Mouse (Mus musculus): ENCODE measurements at regions not wholly inside any gene's neighbourhood (a gene's known extent, or its start where the extent isn't known, plus 50 kb on each side); places are given as distances from the start of the nearest gene placed in this dataset.

DNA sequence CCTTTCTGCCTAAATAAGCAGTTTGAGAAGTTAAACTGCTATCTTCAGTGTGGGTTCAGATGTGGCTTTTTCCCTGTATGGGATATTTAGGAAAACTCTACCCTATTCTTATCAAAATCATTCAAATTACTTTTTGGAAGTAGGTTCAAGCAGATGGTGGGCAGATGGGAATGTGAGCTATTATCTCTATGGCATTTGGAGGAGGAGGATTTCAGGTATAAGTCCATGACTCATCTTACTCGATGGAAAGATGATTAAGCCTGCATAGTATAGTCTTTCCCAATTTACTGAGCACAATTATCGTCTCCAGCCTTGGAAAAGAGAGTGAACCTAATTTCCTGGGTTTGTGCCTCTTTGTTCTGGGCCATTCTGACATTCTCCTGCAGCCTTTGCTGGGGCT is 1413.2 kb downstream of the D3Ertd751e start:
- no peak overlapping the region for H3K4me2 ChIP-seq
- H3K9ac ChIP-seq (ENCODE audit: low read length), result no peak overlapping the region
- H3K27ac ChIP-seq (ENCODE audit: low read depth, low read length), result no peak overlapping the region
- no peak for DNase-seq (ENCODE audit: low spot score, missing footprints)
- H3K36me3 ChIP-seq (ENCODE audit: control insufficient read depth, insufficient read depth, low read length), result no peaks in the 10 kb centered on the region
- no peaks in the 10 kb centered on the region for H3K4me1 ChIP-seq (ENCODE audit: control insufficient read depth, insufficient read depth, low read length)
- no peaks in the 10 kb centered on the region for H3K27me3 ChIP-seq (ENCODE audit: control insufficient read depth, insufficient read depth, low read length)
- H3K9me3 ChIP-seq (ENCODE audit: control insufficient read depth, low read length), result no peaks in the 10 kb centered on the region
- WGBS, result 74% methylated on average over 2 of the region's 2 CpGs
- no peak for ATAC-seq (ENCODE audit: low FRiP score)
- H3K4me3 ChIP-seq (ENCODE audit: low read depth, low read length), result no peak overlapping the region

DNA sequence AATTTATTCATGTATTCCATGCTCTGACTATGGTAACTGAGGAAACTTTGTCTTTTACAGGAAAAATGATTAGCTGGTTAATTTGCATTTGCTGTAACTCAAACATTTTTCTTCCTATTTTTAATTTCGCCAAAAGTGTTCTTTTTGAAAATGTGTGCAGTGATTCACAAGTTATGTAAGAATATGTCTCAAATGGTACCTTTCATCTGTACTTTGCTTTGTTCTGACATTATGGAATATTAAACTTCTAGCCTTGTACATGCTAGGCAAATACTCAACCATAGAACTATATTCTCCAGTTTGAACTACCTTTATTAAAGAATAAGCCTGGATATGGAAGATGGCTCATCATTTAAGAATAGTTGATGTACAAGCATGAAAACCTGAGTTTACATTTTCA is 1418.1 kb downstream of the D3Ertd751e start:
- H3K27ac ChIP-seq (ENCODE audit: low read depth, low read length), result no peak overlapping the region
- H3K36me3 ChIP-seq (ENCODE audit: control insufficient read depth, insufficient read depth, low read length), result no peaks in the 10 kb centered on the region
- no peak overlapping the region for H3K9ac ChIP-seq (ENCODE audit: low read length)
- no peaks in the 10 kb centered on the region for H3K4me1 ChIP-seq (ENCODE audit: control insufficient read depth, insufficient read depth, low read length)
- no peaks in the 10 kb centered on the region for H3K27me3 ChIP-seq (ENCODE audit: control insufficient read depth, insufficient read depth, low read length)
- H3K9me3 ChIP-seq (ENCODE audit: control insufficient read depth, low read length), result no peaks in the 10 kb centered on the region
- no peak overlapping the region for H3K4me2 ChIP-seq
- no peak overlapping the region for H3K4me3 ChIP-seq (ENCODE audit: low read depth, low read length)
- ATAC-seq (ENCODE audit: low FRiP score) (no peak), DNase-seq (ENCODE audit: low spot score, missing footprints) (no peak)
- 78% methylated on average over 1 of the region's 1 CpGs for WGBS

DNA sequence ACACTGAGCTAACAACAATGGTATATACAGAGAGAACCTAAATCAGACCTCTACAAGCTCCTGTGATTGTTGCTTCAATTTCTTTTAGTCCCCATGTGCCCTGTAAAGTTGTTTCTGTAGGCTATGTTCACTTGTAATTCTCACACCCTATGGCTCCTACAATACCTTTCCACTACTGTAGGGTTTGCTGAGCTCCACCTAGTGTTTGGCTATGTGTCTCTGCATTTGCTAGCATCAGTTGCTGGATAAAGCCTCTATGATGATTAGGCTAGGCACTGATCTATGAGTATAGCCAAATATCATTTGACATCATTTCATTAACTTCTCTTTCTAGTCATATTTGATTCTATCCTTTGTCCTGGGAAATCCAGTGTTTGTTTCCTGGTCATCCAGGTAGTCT is 1440.4 kb downstream of the D3Ertd751e start:
- no peaks in the 10 kb centered on the region for H3K9me3 ChIP-seq (ENCODE audit: control insufficient read depth, low read length)
- H3K9ac ChIP-seq (ENCODE audit: low read length), result no peak overlapping the region
- H3K4me1 ChIP-seq (ENCODE audit: control insufficient read depth, insufficient read depth, low read length), result no peaks in the 10 kb centered on the region
- no peak overlapping the region for H3K4me3 ChIP-seq (ENCODE audit: low read depth, low read length)
- H3K27me3 ChIP-seq (ENCODE audit: control insufficient read depth, insufficient read depth, low read length), result no peaks in the 10 kb centered on the region
- DNase-seq (ENCODE audit: low spot score, missing footprints) (no peak), ATAC-seq (ENCODE audit: low FRiP score) (no peak)
- H3K4me2 ChIP-seq, result no peak overlapping the region
- no peak overlapping the region for H3K27ac ChIP-seq (ENCODE audit: low read depth, low read length)
- H3K36me3 ChIP-seq (ENCODE audit: control insufficient read depth, insufficient read depth, low read length), result no peaks in the 10 kb centered on the region

- Histone ChIP-seq H3K27me3 (ENCODE audit: control insufficient read depth, insufficient read depth, low read length) (no peaks in the 10 kb centered on the region), H3K4me2 (no peak overlapping the region), H3K9me3 (ENCODE audit: control insufficient read depth, low read length) (no peaks in the 10 kb centered on the region), H3K27ac (ENCODE audit: low read depth, low read length) (no peak overlapping the region), H3K36me3 (ENCODE audit: control insufficient read depth, insufficient read depth, low read length) (no peaks in the 10 kb centered on the region), H3K9ac (ENCODE audit: low read length) (no peak overlapping the region), H3K4me3 (ENCODE audit: low read depth, low read length) (no peak overlapping the region), H3K4me1 (ENCODE audit: control insufficient read depth, insufficient read depth, low read length) (no peaks in the 10 kb centered on the region)
- no peak for ATAC-seq (ENCODE audit: low FRiP score)
- DNase-seq (ENCODE audit: low spot score, missing footprints), result no peak
These were observed 1457.5 kb downstream of the D3Ertd751e start for GRCm38 (mm10) chr3:43199891-43200290.

DNA sequence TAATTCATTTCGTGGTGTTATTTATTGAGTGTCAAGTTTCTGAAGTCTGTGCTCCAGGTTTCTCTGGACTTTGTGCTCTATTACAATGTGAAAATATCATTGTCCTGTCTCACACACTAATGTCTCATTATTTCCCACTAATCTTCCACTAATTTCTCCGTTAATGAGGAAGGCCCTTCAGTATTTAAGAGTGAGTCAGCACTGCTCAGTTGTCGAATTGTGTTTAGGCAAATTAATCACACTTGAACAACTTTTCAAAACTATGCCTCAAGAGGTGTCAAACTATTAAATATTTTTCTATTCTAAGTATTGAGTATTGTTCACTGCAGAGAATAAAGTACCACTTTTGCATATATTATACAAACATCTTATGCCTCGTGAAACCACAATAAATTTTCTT is 1467.2 kb downstream of the D3Ertd751e start:
- Histone ChIP-seq H3K4me3 (ENCODE audit: low read depth, low read length) (no peak overlapping the region), H3K4me2 (no peak overlapping the region), H3K9ac (ENCODE audit: low read length) (no peak overlapping the region), H3K27me3 (ENCODE audit: control insufficient read depth, insufficient read depth, low read length) (no peaks in the 10 kb centered on the region), H3K27ac (ENCODE audit: low read depth, low read length) (no peak overlapping the region), H3K9me3 (ENCODE audit: control insufficient read depth, low read length) (no peaks in the 10 kb centered on the region), H3K36me3 (ENCODE audit: control insufficient read depth, insufficient read depth, low read length) (no peaks in the 10 kb centered on the region), H3K4me1 (ENCODE audit: control insufficient read depth, insufficient read depth, low read length) (no peaks in the 10 kb centered on the region)
- ATAC-seq (ENCODE audit: low FRiP score) (no peak), DNase-seq (ENCODE audit: low spot score, missing footprints) (no peak)
- WGBS, result 77% methylated on average over 4 of the region's 4 CpGs

GRCm38 (mm10) chr3:43218726-43219125 is 1476.3 kb downstream of the D3Ertd751e start:
- no peak overlapping the region for H3K27ac ChIP-seq (ENCODE audit: low read depth, low read length)
- ATAC-seq (ENCODE audit: low FRiP score) (no peak), DNase-seq (ENCODE audit: low spot score, missing footprints) (no peak)
- no peak overlapping the region for H3K4me2 ChIP-seq
- no peaks in the 10 kb centered on the region for H3K27me3 ChIP-seq (ENCODE audit: control insufficient read depth, insufficient read depth, low read length)
- H3K9me3 ChIP-seq (ENCODE audit: control insufficient read depth, low read length), result no peaks in the 10 kb centered on the region
- no peak overlapping the region for H3K9ac ChIP-seq (ENCODE audit: low read length)
- H3K36me3 ChIP-seq (ENCODE audit: control insufficient read depth, insufficient read depth, low read length), result no peaks in the 10 kb centered on the region
- H3K4me3 ChIP-seq (ENCODE audit: low read depth, low read length), result no peak overlapping the region
- H3K4me1 ChIP-seq (ENCODE audit: control insufficient read depth, insufficient read depth, low read length), result no peaks in the 10 kb centered on the region

- H3K4me2 ChIP-seq, result no peak overlapping the region
- 14% methylated on average over 1 of the region's 1 CpGs for WGBS
- peak; percentile 82 for ATAC-seq (ENCODE audit: low FRiP score)
- no peaks in the 10 kb centered on the region for H3K4me1 ChIP-seq (ENCODE audit: control insufficient read depth, insufficient read depth, low read length)
- H3K9ac ChIP-seq (ENCODE audit: low read length), result no peak overlapping the region
- no peak overlapping the region for H3K27ac ChIP-seq (ENCODE audit: low read depth, low read length)
- no peak for DNase-seq (ENCODE audit: low spot score, missing footprints)
- H3K36me3 ChIP-seq (ENCODE audit: control insufficient read depth, insufficient read depth, low read length), result no peaks in the 10 kb centered on the region
- no peaks in the 10 kb centered on the region for H3K27me3 ChIP-seq (ENCODE audit: control insufficient read depth, insufficient read depth, low read length)
- no peak overlapping the region for H3K4me3 ChIP-seq (ENCODE audit: low read depth, low read length)
- H3K9me3 ChIP-seq (ENCODE audit: control insufficient read depth, low read length), result no peaks in the 10 kb centered on the region
These were observed 1504.2 kb downstream of the D3Ertd751e start for GRCm38 (mm10) chr3:43246639-43247038.

Data from midbrain, embryonic 11.5 days (tissue).